Comparison of ENCODE assay signal across 17 mouse cellular contexts in the genomic region with DNA sequence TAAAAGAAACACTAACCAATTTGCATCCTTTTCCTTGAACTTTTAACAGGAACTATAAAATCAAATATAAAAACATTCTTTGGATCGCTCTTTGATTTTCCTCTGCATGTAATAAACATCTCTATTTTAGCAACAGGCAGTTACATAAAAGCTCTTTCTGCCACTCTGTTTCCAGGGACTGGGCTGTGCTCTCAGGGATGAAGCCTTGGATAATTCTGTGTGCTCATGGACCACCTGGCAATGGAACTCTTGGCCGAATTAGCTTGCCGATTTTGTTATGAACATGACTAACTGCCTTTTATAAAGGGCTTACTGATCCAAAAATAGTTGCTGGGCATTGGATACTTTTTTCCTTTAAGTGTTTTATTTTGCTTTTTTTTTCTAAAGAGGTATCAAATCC.
DNase-seq lines count a peak whose midpoint lies in the region.
"Had no signal": no experiment of that assay in that cellular context is flagged by ENCODE, and none has a peak within 500 bp of the region (broad histone marks: within the 10 kb centered on the region; RNA-seq: fewer than 3 reads in every experiment).

No protein-coding gene starts in this region.

- DNase-seq in gastrocnemius, postnatal 25 days: peak; percentile 18
- no peak for DNase-seq in gastrocnemius, postnatal 10 days
- DNase-seq in layer of hippocampus, adult 9-11 months: peak; percentile 43
- DNase-seq in layer of hippocampus, postnatal 25 days (ENCODE audit: extremely low spot score in 1 of 2, low spot score in 1 of 2): no peak
- peak; percentile 52 for DNase-seq in brain, adult 2 months (ENCODE audit: low read depth, low spot score)
- DNase-seq in fibroblast of lung, adult 2 months (ENCODE audit: low read depth): peak; percentile 60
- DNase-seq in thymus, adult 18-20 months: no peak
- DNase-seq in lung, postnatal 4 days: no peak
- DNase-seq: adrenal gland, postnatal 10 days; adrenal gland, postnatal 25 days; cerebellum, adult 11-12 months; cerebellum, adult 2 months; cerebellum, adult 9-10 months; cerebellum, postnatal 10 days; cerebellum, postnatal 36 days; embryo, embryonic 11 days; forebrain, postnatal 0 days had no signal

Comparison
In these comparisons a context has a peak if more than half of its experiments do, and no peak if none do; other contexts are left out.
1. DNase-seq: peak in gastrocnemius, postnatal 25 days (single experiment), layer of hippocampus, adult 9-11 months (single experiment), brain, adult 2 months (single experiment) and fibroblast of lung, adult 2 months (single experiment); none in gastrocnemius, postnatal 10 days (single experiment), layer of hippocampus, postnatal 25 days (0 of 2), thymus, adult 18-20 months (0 of 2) and lung, postnatal 4 days (0 of 2).